Mouse (Mus musculus) erythroid progenitor cell, adult 5-6 weeks (primary cell): ENCODE measurements around the gene Gtsf2. TPM values are rescaled to one million over a fixed set of nuclear protein-coding genes. Genes with fewer than 3 reads are reported as not detected.
"Not testable (repeated sequence)": the region's sequence is repeated elsewhere in the genome, so short reads cannot be mapped to it uniquely, and the experiment has no call there.

Experiments
- ATAC-seq: replicated peaks from 2 replicates; pipeline ENCODE4 v1.8.0; 2016; ENCODE audit warnings: moderate number of reproducible peaks, mild to moderate bottlenecking, moderate TSS enrichment, inconsistent platforms; ENCODE audit not compliant: poor library complexity, low FRiP score, severe bottlenecking
- total RNA-seq, 2 experiments: library from RNA; stranded (forward) in 1 of 2; stranded (reverse) in 1 of 2; fragments of 150-400 nt in 1 of 2; fragments of 186-747, 209-891 nt in 1 of 2; gene quantifications; 2 replicates each; pipeline versions ENCODE4 v1.2.3 to v1.2.4; 2015 to 2017; ENCODE audit warnings: low replicate concordance in 2 of 2

Gtsf2 gene
- total RNA-seq (2015; ENCODE audit: low replicate concordance) (not detected in 2 replicates), total RNA-seq (2017; ENCODE audit: low replicate concordance) (not detected in 2 replicates)

DNA sequence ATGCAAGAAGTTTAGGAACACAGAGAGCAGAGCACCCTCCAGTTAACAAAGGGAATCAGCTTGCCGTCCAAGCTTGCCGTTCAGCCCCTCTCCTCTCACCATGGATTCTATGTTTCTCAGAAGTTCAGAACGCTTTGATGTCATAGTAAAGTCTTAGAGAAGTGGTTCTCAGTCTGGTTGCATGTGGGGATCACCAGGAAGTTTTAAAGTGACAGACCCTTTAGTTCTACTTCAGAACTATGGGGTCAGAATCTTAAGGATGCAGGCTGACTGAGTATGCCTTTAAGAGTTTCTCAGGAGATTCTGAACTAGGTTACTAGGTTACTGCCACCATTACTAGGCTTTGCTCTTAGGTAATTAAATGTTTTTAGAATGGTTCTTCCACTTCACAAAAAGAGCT, at the start of gene Gtsf2:
Gene Gtsf2 (minus strand): TSS at position 101 of the 400 bp plus-strand sequence.
- no peak for ATAC-seq

DNA sequence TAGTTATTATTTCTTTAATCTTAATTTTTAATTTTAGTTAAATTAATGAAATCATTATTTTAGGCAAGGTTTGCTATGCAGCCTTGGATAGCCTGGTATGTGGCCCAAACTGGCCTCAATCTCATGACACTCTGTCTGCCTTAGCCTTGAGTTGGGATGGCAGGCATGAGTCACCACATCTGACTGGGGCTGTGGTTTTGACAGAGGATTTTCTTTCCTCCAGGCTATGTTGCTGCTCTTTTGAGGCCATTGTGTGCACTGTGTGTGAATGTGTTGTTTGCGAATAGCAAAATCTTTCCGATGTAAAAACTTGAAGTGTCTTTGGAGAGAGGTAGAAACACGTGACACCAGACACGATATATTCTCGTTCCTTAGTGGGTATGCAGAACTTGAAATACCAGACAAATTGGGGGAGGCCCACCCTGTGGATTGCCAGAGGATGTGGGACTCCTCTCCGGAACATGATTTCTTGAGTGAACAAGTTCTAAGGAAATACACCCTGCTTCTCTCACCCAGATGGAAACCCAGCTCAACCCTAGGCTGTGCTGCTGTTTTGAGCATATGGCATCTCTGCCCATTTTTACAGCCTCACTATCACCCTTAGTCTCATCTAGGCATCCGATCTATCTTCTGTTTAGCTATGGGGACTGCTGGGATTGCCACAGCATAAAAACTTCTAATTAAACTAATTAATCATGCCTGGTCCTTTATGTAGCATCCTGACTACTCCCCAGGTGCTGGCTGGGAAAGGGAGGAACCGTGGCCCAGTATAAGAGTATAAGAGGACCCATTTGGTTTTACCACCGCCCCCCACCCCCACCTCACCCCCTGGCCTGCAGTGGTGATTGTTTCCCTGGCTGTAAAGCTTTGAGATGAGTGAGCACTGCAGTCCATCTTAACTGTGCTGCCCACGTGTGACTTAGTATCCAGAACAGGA, 48.2 kb upstream of the Gtsf2 start:
- no peak for ATAC-seq

DNA sequence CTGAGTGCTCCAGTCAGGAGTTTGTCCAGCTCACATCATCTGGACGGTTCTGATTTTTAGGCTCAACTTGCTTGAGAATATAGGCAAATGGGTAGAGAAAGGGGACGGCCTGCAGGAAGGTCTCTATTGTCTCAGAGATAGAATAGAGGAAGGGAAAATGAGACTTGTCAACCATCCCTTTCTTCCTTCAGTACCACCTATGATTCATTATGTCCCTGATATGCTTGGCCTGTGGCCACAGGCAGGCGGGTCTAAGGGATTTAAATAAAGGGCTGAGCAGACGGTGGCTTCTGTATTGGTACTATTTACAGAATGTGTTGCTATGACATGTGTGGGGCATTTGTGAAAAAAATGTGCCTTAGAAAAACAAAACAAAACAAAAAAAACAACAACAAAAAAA, 40.1 kb upstream of the Gtsf2 start:
- no peak for ATAC-seq

DNA sequence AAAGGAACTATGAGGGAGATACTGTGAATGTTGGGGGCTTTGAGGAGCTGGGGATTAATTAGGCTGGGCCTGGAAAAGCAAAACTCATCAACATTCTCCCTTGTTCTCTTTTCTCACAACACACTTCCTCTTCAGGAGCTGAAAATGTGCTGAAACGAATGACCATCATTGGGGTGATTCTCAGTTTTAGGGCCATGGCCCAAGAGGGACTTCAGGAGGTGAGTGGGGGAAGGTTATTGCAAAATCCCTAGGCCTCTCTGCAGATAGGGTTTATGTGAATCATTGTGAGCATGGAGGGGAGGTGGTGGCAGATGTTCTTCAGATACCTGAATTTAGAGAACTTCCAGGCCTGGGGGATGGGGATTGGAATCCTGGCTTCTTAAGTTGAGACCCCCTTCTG, 38.4 kb upstream of the Gtsf2 start:
- no peak for ATAC-seq

DNA sequence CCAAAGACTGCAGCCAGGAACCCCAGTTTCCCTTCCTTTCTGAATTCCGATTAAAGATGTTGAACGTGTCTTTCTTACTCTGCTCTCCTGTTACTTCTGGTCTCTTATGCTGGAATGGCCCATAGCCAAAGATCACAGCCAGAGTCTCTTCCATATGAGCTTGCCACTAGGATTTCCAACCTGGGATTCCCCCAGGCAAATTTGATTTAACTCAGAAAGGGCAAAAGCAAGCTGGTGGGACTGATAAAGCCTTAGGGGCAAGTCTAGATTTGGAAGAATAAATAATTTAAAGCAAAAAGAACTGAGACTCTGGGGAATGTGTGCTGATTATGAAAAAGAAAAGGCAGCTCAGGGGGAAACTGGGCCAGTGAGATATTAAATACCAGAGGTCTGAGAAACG, 36.8 kb upstream of the Gtsf2 start:
- ATAC-seq, result no peak

DNA sequence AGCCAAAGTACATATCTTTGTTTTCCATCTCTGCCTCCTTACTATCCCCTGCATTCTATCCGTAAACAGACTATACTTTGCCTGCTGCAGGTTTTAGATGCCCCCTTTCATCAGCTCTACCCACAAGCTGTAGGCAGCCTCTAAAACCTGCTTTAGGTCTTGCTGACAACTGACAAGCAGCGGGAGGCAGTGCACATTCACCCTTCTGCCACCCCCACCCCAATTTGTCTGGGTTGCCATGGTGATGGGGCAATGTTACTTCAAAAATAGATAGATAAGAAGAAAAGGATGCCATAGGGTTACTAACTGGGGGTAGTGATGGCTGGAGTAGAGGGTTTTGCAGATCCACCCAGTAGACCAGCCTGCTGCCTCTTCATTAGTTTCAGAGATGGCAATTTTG, 36.2 kb upstream of the Gtsf2 start:
- no peak for ATAC-seq

DNA sequence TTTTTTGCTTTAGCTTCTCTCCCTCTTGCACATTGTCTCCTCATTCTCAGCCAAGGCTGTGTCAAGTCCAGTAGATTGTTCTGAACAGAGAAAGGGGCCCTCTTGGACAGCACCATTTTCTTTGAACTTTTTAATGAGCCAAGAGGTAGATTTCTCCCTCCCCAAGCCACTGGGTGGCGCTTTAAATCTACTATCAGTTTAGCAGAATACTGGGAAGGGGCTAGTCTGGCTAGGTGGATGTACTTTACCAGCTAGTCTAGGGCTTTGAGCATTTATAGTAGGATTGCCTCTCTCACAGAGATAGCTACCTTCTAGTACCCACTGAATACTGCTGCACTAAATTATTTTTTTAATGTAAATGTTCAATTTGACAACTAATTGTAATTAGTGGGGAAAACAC, 34.2 kb upstream of the Gtsf2 start:
- ATAC-seq, result no peak

DNA sequence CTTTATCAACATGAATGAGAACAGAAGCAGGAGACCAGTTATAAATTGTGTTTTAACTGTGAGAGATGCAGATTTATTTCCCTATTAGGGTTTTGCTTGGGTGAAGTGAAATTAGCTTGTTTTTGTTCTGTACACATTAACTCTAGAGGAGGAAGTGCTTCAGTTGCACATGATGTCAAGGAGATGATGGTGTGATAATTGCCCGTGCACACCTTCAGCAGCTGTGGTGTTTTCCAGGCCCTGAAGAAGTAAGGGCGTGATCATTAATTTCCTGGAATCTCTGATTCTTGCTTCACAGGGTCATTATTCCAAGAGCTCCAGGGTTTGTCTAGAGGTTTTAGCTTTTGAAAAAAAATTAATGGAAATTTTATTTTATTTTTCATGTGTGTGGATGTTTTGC, 31.9 kb upstream of the Gtsf2 start:
- no peak for ATAC-seq

DNA sequence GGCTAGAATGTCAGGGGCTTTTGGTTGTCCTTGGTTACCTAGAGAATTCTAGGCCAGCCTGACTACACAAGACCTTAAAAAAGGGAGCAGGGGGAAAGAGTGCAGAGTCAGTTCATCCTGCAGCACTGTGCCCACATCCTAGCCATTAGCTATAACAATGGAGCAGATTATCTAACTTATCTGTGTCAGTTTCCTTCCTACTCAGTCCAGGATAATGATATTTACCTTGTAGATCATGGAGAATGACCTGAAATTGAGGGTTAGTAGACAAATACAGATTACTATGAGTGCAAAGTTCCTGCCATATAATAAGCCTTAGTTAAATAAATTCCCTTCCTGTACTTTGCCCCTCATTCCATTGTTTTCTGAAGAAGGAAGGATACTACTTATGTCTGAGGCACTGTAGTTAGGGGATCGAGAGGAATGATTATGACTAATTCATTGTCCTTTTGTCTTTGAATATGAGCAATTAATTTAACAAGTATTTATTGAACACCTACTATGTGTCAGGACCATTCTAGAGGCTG, 30.9 kb upstream of the Gtsf2 start:
- ATAC-seq, result no peak

DNA sequence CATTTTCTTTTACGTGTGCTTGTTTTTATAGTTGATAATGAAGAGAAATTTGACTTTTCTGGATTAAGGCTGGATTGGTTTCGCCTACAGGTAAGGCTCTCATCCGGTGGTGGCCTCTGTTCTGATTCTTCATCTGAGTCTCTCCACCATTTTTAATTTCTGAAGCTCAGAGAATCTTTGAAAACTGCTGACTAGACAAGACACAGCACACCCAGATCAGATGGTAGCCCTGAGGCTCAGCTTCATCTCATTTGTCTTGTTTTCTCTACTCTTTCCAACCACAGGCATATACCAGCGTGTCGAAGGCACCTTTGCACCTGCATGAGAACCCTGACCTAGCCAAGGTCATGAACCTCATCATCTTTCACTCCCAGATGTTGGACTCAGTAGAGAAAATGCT, 25.5 kb upstream of the Gtsf2 start:
- ATAC-seq, result no peak

DNA sequence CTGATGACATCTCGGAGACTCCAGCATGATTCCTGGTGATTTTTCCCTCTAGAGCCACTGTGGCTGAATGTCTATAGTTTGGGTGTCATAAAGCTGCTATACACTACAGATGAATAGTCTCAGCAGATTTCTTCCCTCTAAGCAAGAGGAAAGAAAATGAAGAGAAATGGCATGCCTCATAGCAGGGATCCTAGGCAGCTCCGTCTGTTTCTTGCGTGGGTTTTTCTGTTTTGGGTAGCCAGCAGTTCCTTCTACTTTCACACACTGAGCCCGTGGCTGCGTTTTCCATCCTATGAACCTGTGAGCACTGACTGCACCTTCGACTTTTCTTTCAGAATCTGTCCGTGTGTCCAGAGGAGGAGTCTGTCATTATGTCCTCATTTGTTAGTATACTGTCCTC, 24.9 kb upstream of the Gtsf2 start:
- no peak for ATAC-seq

DNA sequence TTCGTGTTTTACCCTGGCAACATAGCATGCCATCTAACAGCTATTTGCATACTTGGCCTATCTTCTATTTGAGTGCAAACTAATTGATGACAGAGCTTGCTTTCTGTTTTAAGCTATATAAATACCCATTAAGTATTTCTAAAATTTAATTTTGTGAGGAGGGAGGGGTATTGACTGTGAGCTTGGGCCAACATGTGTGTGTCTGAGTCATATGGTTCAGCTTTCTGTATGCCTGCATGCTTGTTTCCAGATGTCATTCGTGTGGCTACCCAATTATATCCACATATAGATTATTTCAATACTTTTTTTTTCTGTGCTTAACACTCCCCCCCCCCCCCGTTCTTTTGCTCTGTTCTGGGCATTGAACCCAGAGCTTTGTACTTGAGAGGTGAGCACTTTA, 24.0 kb upstream of the Gtsf2 start:
- no peak for ATAC-seq

DNA sequence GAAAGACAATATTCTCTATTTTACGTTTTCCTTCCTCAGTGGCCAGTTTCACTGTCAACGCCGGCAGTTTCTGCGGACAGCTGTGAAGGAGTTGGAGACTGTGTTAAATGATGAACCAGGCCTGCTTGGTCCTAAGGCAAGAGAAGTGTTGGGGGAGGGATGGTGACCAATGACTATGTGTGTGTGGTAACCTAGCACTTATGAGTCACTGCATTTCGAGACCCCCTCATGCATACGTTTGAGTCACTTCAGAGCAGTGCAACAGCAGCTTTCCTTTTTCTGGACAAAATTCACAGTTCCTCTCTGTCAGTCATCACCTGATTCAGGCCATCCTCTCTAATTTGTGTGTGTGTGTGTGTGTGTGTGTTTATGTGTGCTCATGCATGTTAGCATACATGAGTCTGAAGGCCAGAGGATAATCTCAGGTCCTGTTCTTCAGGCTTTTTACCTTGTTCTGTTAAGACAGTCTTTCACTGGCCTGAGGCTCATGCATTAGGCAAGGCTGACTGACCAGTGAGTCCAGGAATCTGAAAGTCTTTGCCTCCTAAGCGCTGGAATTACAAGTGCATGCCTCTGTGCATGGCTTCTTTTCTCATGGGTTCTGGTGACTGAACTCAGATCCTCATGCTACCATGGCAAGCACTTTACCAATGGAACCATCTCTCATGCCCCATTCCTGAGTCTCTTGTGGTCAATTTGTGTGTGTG, 23.4 kb upstream of the Gtsf2 start:
- no peak for ATAC-seq

DNA sequence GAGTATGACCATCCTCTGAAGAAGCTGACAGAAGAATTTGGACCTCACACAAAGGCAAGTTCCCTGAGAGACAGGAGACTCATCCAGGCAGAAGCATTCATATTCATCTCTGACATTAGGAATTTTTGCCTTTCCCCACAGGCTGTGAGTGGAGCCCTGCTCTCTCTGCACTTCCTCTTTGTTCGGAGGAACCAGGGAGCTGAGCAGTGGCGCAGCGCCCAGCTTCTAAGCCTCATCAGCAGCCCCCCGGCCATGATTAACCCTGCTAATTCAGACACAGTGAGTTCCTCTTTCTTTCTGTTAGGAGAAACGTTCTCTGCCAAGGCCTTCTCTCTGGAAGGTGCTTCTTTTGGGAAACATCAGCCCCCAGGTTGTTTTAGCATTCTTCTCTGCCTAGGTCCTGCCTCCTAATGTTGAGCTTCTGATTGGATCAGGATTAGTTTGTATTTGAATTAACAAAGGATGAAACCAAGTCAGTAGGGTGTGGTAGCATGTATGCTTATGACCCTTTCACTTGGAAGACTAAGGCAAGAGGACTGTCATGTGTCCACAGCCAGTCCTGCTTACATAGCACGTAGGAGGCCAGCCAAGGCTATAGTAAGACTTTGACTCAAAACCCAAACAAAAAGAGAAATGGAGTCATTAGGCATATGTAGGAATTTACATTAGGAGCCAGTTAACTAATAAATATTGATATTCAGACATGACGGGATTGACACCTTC, 14.4 kb upstream of the Gtsf2 start:
- 0 out of 2 replicates have a peak, but pooled peaks have one; percentile 6 for ATAC-seq

DNA sequence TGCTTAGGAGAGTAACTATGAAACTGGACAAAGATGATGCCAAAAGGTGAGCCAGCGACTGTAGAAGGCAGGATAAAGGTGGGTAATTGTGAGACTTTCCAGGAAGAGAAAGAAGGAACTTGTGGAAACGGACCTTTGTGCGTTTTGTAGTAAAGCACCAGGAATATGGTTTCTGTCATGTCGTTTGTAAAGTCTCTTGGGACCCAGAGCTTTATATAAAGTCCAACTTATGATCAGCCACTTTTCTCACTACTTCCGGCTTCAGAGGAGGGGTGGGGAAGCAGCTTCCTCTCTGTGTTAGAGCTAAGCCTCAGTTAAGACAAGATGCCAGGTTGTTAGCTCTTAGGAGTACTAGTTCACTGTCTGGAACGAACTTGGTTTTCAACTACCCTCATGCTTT, 6.2 kb upstream of the Gtsf2 start:
- no peak for ATAC-seq

DNA sequence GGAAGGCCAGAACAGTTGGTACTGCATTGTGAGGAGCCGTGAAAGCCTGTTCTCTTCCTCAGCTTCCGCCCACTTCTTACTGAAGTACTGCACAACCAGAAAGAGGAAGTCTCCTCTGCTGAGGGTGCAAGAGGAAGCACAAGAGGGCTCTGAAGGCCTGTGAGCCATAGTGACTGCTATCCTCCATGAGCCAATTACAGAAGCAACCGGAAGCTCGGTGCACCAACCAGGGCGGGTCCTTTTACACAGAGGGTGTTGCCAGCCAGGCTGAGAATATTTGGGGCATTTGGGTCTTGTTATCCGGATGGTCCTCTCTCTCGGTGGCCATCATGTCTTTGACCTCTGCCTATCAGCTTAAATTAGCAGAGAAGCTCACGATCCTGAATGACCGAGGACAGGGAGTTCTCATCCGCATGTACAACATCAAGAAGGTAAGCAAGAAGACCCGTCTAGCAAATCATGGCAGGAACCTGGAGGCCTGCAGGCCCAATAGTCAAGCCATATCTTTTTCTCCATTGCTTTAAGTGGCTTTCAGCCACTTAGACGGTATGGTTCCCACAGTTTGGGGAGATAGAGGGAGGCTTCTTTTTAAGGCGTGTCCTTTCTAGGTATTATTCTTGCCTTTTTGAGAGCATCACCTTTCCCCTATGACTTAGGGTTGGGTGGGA, 5.4 kb upstream of the Gtsf2 start, which contains the start of gene Nckap1l:
Gene Nckap1l (plus strand): TSS at position 244 of the 668 bp plus-strand sequence.
- ATAC-seq, result peak; percentile 61

DNA sequence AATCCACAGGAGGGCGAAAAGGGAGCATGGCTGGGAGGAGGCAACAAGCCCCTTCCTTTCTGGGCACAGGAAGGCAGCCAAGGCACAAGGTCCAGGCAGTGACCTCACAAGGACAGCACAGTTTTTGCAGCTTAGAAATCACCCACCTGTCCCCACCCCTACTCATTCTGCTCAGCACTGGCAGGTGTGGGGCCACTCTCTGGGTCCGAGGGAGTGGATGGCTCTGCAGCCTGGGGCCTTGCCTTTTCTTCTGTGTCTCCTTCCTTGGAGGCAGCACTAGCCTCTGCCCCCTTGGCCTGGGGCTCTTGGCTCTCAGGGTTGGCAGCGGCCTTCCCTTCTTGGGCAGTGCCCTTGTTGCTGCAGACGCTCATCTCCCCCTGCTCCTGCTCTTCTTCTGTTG, 2.3 kb downstream of the Gtsf2 start:
- ATAC-seq, result not testable (repeated sequence)

DNA sequence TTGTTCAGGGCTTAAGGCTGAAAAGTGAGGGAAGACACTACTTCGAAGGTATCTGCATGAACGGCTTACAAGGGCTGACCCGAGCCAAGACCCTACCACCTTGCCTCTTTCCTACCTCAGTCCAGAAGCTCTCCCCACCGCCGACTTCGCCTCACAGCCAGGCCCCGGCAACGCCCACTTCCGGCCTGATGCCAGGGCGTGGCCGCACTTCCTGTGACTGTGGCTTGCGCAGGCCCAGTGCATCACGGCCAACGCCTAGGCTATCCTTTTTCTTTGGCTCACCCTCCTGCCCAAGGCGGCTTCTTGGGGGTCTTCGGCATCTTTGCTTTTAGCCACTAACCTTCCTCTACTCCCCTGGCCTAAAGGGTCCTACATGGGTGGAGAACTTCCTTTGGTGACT, 18.0 kb downstream of the Gtsf2 start, which contains the start of gene Gtsf1:
Gene Gtsf1 (minus strand): TSS at position 230 of the 400 bp plus-strand sequence.
- ATAC-seq, result no peak

DNA sequence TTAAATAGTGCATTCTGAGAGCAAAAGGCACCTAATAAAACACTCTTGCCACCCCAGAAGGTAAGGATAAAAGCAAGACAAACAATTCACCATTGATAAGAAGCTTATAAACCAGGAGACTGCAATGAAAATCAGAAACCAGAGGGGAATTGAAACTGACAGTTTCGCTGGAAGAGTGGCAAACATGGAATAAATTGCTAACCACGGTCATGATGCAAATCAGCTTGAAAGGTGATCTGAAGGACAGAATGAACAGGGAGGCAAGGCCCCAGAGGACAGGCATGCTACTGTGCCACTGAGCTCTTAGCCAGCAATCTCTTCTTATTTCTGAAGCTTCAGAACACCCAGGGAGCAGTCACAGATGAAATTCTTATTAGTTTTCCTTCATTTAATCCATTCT, 21.3 kb downstream of the Gtsf2 start:
- ATAC-seq, result no peak
